Mouse (Mus musculus) intestine, embryonic 16.5 days (tissue): ENCODE results near the gene Adh1. TPM values are rescaled to one million over a fixed set of nuclear protein-coding genes. Genes with fewer than 3 reads are reported as not detected.

ENCODE experiments used
- ATAC-seq: fragments of 200-750 bp; cut with Nextera tagmentation; 2 replicates; pipeline ENCODE4 v1.8.0; 2017; ENCODE audit warnings: moderate TSS enrichment, moderate library complexity
- H3K27ac ChIP-seq: fragments of 300-500 bp; sonication (generic); 2 replicates; pipeline ENCODE4 v1.5.1; 2014; ENCODE audit warnings: mild to moderate bottlenecking, low read length
- H3K27me3 ChIP-seq: fragments of 300-500 bp; sonication (generic); replicated peaks from 2 replicates; pipeline ENCODE4 v1.6.1; 2014; ENCODE audit warnings: low read length, control low read depth, mixed read lengths; ENCODE audit not compliant: control insufficient read depth, insufficient read depth
- H3K36me3 ChIP-seq: fragments of 300-500 bp; sonication (generic); 2 replicates; pipeline ENCODE4 v1.6.1; 2014; ENCODE audit warnings: low read length, control low read depth; ENCODE audit not compliant: control insufficient read depth, insufficient read depth
- H3K4me1 ChIP-seq: fragments of 300-500 bp; sonication (generic); 2 replicates; pipeline ENCODE4 v1.6.1; 2014; ENCODE audit warnings: low read length, control low read depth, mixed read lengths; ENCODE audit not compliant: control insufficient read depth, insufficient read depth
- H3K4me2 ChIP-seq: fragments of 300-500 bp; sonication (generic); 2 replicates; pipeline ENCODE4 v1.6.1; 2014; ENCODE audit warnings: low read depth, low read length, control low read depth
- H3K4me3 ChIP-seq: fragments of 300-500 bp; sonication (generic); 2 replicates; pipeline ENCODE4 v1.5.1; 2014; ENCODE audit warnings: mild to moderate bottlenecking, low read length
- H3K9ac ChIP-seq: fragments of 300-500 bp; sonication (generic); 2 replicates; pipeline ENCODE4 v1.6.1; 2014; ENCODE audit warnings: low read depth, low read length
- H3K9me3 ChIP-seq: fragments of 300-500 bp; sonication (generic); 2 replicates; pipeline ENCODE4 v1.6.1; 2016; ENCODE audit warnings: low read length, control low read depth; ENCODE audit not compliant: control insufficient read depth
- WGBS: fragments of 180-500 bp; shearing (Covaris S2); extraction: QIAGEN DNeasy Blood & Tissue Kit; methylation state at CpG from one replicate; pipeline ENCODE4 v1.1.7; 2014; 5-methylcytosine and 5-hydroxymethylcytosine counted together
- polyA plus RNA-seq: library from polyadenylated mRNA; unstranded; fragments of >200 nt; fragmentation: Nextera tagmentation; extraction: Ambion mirVana; gene quantifications from 2 replicates; pipeline ENCODE4 v1.2.1, GENCODE M21; 2015

Adh1 gene
- polyA plus RNA-seq, 1 experiment from 2014 or later, result 734 TPM

DNA sequence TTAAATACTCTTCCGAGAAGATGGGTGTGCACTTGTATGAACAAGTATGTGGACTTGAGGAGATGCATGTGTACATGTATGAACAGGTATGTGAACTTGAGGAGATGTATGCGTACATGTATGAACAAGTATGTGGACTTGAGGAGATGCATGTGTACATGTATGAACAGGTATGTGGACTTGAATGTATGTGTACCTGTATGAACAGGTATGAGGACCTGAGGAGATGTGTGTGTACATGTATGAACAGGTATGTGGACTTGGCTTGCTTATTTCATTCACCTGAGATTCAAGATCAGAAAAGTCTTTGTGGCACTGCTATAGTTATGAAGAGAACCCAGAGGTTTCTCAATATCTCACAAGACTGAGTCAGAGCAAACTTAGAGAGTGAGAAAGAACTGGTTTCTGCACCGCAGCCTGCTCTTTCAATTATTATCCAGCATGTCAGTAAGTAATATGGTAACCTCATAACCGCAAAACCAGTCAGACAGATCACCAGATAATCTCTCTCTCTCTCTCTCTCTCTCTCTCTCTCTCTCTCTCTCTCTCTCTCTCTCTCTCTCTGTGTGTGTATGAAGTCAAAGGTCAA lies 30.8 kb downstream of the Adh1 start:
- Histone ChIP-seq H3K4me2 (no peak overlapping the region), H3K36me3 (no peaks in the 10 kb centered on the region), H3K27ac (no peak overlapping the region), H3K27me3 (no peaks in the 10 kb centered on the region), H3K9me3 (no peaks in the 10 kb centered on the region), H3K9ac (no peak overlapping the region), H3K4me3 (no peak overlapping the region), H3K4me1 (no peaks in the 10 kb centered on the region)
- WGBS, result 92% methylated on average over 4 of the region's 4 CpGs
- ATAC-seq, result no peak

- Histone ChIP-seq H3K4me1 (no peaks in the 10 kb centered on the region), H3K9me3 (0 out of 2 replicates have a peak, but pooled peaks cover 8% of the 10 kb centered on the region), H3K9ac (no peak overlapping the region), H3K36me3 (no peaks in the 10 kb centered on the region), H3K27ac (no peak overlapping the region), H3K4me3 (no peak overlapping the region), H3K27me3 (no peaks in the 10 kb centered on the region), H3K4me2 (no peak overlapping the region)
- 80% methylated on average over 7 of the region's 7 CpGs for WGBS
- peak; percentile 92 for ATAC-seq
Measured at GRCm38 (mm10) chr3:138293298-138293895, 32.6 kb downstream of the Adh1 start.

GRCm38 (mm10) chr3:138300130-138300529 lies 39.3 kb downstream of the Adh1 start:
- 88% methylated on average over 9 of the region's 9 CpGs for WGBS
- Histone ChIP-seq H3K9ac (no peak overlapping the region), H3K9me3 (0 out of 2 replicates have a peak, but pooled peaks cover 9% of the 10 kb centered on the region), H3K4me1 (peaks cover 11% of the 10 kb centered on the region), H3K27me3 (no peaks in the 10 kb centered on the region), H3K4me3 (no peak overlapping the region), H3K36me3 (no peaks in the 10 kb centered on the region), H3K27ac (no peak overlapping the region), H3K4me2 (no peak overlapping the region)
- ATAC-seq, result no peak

GRCm38 (mm10) chr3:138302676-138303075 lies 41.9 kb downstream of the Adh1 start:
- H3K4me3 ChIP-seq, result no peak overlapping the region
- H3K27ac ChIP-seq, result no peak overlapping the region
- H3K9ac ChIP-seq, result no peak overlapping the region
- no peak overlapping the region for H3K4me2 ChIP-seq
- no peaks in the 10 kb centered on the region for H3K27me3 ChIP-seq
- peaks cover 23% of the 10 kb centered on the region for H3K4me1 ChIP-seq
- H3K9me3 ChIP-seq, result 0 out of 2 replicates have a peak, but pooled peaks cover 7% of the 10 kb centered on the region
- no peak for ATAC-seq
- H3K36me3 ChIP-seq, result no peaks in the 10 kb centered on the region
- WGBS, result 74% methylated on average over 4 of the region's 4 CpGs

- Histone ChIP-seq H3K4me2 (no peak overlapping the region), H3K9me3 (no peaks in the 10 kb centered on the region), H3K4me1 (peaks cover 23% of the 10 kb centered on the region), H3K27ac (peak overlapping the region; percentile 31), H3K9ac (no peak overlapping the region), H3K4me3 (no peak overlapping the region), H3K36me3 (no peaks in the 10 kb centered on the region), H3K27me3 (no peaks in the 10 kb centered on the region)
- WGBS, result 45% methylated on average over 6 of the region's 6 CpGs
- peak; percentile 62 for ATAC-seq
Measured at GRCm38 (mm10) chr3:138303771-138304488, 43.1 kb downstream of the Adh1 start.

DNA sequence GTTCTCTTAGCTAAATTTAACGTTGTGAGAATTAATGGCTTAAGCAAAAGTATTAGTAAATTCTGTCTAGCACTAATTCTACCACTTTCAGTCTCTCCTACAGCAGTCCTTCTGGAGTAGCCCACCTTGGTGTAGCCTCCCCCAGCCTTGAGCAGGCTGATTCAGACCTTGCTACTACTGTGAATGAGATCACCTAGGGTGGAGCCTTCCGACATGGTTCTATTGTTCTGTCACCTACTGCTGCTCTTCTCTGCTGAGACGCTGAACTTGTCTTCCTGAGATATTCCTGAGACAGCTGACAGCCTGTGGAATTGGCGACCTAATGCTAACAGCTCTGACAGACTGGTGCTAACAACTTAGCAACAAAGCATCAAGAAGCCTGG lies 43.7 kb downstream of the Adh1 start:
- Histone ChIP-seq H3K27ac (peak overlapping the region; percentile 31; the same call in 1 of the 2 replicates), H3K4me2 (no peak overlapping the region), H3K9me3 (no peaks in the 10 kb centered on the region), H3K27me3 (no peaks in the 10 kb centered on the region), H3K4me1 (peaks cover 23% of the 10 kb centered on the region), H3K36me3 (no peaks in the 10 kb centered on the region), H3K9ac (no peak overlapping the region), H3K4me3 (no peak overlapping the region)
- no peak for ATAC-seq
- 38% methylated on average over 4 of the region's 4 CpGs for WGBS

GRCm38 (mm10) chr3:138305486-138306289 lies 44.9 kb downstream of the Adh1 start:
- Histone ChIP-seq H3K27ac (no peak overlapping the region), H3K27me3 (no peaks in the 10 kb centered on the region), H3K4me2 (no peak overlapping the region), H3K36me3 (no peaks in the 10 kb centered on the region), H3K4me3 (no peak overlapping the region), H3K9me3 (no peaks in the 10 kb centered on the region), H3K9ac (no peak overlapping the region), H3K4me1 (peaks cover 23% of the 10 kb centered on the region)
- WGBS, result 49% methylated on average over 10 of the region's 10 CpGs
- ATAC-seq, result peak; percentile 18; the same call in 1 of the 2 replicates

DNA sequence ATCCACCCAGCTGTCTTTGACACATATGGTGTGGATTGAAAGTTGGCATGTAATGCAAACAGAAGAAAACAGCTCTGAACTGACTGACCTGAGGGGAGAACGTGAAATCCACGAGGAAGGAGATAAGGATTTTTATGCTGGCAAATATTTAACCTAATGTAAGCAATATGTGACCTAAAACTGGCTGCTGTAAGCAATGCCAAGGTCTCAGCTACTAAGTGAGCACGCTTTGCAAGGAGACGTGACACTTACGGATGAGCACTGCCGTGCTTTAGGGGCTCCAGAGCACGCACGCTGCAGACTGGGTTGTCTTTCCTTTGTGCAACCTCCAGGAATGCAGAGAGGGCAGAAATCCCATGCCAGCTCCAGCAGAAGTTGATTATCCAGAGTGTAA lies 45.5 kb downstream of the Adh1 start:
- WGBS, result 11% methylated on average over 8 of the region's 8 CpGs

GRCm38 (mm10) chr3:138309910-138310309 lies 49.1 kb downstream of the Adh1 start:
- Histone ChIP-seq H3K36me3 (no peaks in the 10 kb centered on the region), H3K9ac (no peak overlapping the region), H3K4me2 (no peak overlapping the region), H3K27ac (no peak overlapping the region), H3K4me3 (no peak overlapping the region), H3K4me1 (peaks cover 17% of the 10 kb centered on the region), H3K27me3 (no peaks in the 10 kb centered on the region), H3K9me3 (no peaks in the 10 kb centered on the region)
- no peak for ATAC-seq
- WGBS, result 72% methylated on average over 8 of the region's 8 CpGs

More for the DNA sequence above, 45.5 kb downstream of the Adh1 start:
- no peak overlapping the region for H3K9ac ChIP-seq
- no peaks in the 10 kb centered on the region for H3K9me3 ChIP-seq
- peak overlapping the region; percentile 49 for H3K4me2 ChIP-seq
- 0 out of 2 replicates have a peak overlapping the region, but pooled peaks have one; percentile 25 for H3K4me3 ChIP-seq
- peak overlapping the region; percentile 50; the same call in 1 of the 2 replicates for H3K27ac ChIP-seq
- no peaks in the 10 kb centered on the region for H3K36me3 ChIP-seq
- no peaks in the 10 kb centered on the region for H3K27me3 ChIP-seq
- H3K4me1 ChIP-seq, result peaks cover 23% of the 10 kb centered on the region
- peak; percentile 88 for ATAC-seq
